Mouse (Mus musculus) MEL-GATA-1-ER (cell line): Measurements from ENCODE around the gene Ppm1k.
"Not testable (repeated sequence)": the region's sequence is repeated elsewhere in the genome, so short reads cannot be mapped to it uniquely, and the experiment has no call there.

Experiments used
- DNase-seq: peaks from one replicate; pipeline ENCODE4 v3.0.0-alpha.2; 2012; ENCODE audit warnings: low read depth; ENCODE audit errors: extremely low read depth

Ppm1k gene

GRCm38 (mm10) chr6:57532022-57532421 is 3.2 kb downstream of the Ppm1k start:
- no peak for DNase-seq

GRCm38 (mm10) chr6:57531441-57531840 is 3.8 kb downstream of the Ppm1k start:
- no peak for DNase-seq

- DNase-seq = no peak
Measured at GRCm38 (mm10) chr6:57531011-57531410, 4.3 kb downstream of the Ppm1k start.

DNA sequence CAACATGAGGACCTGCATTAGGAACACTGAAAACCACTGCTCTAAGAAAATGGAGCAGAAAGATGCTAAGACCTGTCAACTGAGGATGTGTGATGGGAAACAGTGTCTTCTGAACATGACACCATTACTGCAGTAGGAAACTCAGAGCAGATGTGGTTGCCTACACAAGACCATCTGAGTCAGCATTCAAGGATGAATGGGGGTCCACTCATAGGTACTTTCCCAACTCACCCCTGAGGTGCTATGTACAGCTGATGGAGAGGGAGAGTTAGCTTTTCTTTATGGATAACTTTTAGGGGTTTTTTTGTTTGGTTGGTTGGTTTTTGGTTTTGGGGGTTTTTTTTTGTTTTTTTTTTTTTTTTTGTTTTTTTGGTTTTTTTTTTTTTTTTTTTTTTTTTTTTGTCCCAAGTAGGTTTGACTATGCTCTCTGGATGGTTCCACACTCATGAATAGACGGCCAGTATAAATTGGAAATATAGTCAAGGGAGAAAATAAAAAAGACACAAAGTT is 5.9 kb downstream of the Ppm1k start:
- no peak for DNase-seq

DNA sequence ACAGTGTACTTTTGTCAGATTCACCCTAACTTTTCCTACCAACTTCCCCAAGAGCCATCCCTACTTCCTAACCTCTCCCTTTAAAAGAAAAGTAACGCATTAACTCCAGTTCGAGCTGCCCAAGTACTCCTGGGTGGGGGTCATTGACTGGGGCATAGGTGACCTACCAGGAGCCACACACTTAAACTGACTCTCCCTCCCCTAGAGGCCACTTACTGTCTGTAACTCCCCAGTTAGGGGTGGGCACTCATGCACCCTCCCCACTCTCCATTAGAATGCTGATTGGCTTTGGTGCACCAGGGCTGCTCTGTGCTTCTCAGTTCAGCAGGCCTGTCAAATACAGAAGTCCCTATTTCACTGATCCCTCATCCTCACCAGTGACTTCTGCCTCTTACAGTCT is 8.3 kb downstream of the Ppm1k start:
- DNase-seq = no peak

GRCm38 (mm10) chr6:57524742-57525141 is 10.5 kb downstream of the Ppm1k start:
- DNase-seq = no peak

- DNase-seq = no peak
Measured at GRCm38 (mm10) chr6:57520749-57521652, 14.3 kb downstream of the Ppm1k start.

DNA sequence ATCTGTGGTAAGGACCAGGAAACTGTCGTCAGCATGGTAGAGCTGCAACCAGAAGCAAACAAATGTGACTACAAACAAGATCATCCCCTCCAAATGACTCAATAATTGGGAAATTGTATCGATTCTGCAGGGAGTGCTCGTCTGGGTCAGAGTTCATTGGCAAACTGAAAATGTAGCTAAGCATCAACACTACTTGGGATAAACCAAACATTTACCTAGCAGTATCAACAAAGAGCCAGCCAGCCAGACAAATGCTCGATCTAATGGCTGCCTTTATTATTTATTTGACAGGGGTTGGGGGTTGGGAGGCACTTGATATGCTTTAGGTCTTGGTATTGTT is 21.3 kb downstream of the Ppm1k start:
- DNase-seq = no peak

DNA sequence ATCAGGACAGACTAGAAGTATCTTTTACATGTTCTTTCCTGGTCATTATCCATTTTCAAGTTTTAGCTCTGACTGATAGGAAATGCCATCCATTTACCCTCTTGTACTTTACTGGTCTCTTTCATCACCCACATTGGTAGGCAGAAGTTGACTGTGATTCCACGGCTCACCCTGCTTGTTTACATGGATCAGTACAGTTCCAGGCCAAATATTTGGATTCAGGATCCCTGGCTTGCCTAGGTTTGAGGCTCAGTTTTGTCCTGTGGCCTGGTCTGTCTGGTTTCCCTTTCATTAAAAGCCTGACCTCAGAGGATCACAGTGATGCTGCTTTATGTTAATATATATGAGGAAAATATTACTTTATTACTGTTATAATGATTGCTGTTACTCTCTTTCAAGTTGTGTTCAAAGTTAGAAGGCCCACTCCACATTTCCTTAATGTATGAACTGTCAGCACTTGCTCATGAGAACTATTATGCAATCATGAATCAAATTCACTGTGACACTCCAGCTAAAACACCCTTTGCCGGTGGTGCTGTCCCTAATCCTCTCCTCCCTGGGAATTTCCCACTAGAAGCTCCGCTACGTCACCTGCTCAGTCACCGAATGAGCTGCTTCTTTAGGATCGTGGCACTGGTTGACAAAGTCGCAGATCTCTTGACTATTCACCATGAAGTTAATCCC is 21.8 kb downstream of the Ppm1k start:
- no peak for DNase-seq

GRCm38 (mm10) chr6:57511899-57512298 is 23.4 kb downstream of the Ppm1k start:
- no peak for DNase-seq

DNA sequence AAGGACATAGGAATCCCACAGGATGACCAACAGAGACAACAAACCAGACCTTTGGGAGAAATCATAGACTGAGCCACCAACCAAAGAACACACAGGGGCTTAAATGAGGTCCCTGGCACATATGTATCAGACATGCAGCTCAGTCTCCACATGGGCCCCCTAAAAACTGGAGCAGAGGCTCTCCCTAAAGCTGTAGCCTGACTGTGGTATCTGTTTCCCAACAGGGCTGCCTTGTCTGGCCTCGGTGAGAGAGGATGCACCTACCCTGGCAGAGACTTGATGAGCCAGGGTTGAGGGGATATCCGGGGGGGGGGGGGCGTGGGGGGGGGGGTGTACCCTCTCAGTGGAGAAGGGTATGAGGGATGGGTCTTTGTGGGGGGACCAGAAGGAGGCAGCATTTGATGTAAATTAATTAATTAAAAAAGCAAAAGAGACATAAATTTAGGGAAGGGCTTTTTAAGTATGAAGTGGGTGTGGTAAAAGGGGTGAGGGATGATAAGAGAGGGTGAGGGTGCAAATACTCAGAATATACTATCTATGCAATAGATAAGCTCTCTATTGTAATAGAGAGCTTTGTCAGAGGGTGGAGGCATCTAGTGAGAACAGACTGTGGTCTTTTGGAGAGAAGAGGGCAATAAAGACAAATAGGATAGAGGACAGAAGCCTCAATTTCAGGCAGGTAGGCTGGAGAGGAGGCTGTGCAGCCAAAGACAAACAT is 31.4 kb downstream of the Ppm1k start:
- DNase-seq = no peak

GRCm38 (mm10) chr6:57499209-57499608 is 36.1 kb downstream of the Ppm1k start:
- DNase-seq = no peak

- not testable (repeated sequence) for DNase-seq
Measured at GRCm38 (mm10) chr6:57468161-57468560, 67.1 kb downstream of the Ppm1k start.
